Mouse (Mus musculus): ENCODE measurements at regions not wholly inside any gene's neighbourhood (a gene's known extent, or its start where the extent isn't known, plus 50 kb on each side); places are given as distances from the start of the nearest gene placed in this dataset.

DNA sequence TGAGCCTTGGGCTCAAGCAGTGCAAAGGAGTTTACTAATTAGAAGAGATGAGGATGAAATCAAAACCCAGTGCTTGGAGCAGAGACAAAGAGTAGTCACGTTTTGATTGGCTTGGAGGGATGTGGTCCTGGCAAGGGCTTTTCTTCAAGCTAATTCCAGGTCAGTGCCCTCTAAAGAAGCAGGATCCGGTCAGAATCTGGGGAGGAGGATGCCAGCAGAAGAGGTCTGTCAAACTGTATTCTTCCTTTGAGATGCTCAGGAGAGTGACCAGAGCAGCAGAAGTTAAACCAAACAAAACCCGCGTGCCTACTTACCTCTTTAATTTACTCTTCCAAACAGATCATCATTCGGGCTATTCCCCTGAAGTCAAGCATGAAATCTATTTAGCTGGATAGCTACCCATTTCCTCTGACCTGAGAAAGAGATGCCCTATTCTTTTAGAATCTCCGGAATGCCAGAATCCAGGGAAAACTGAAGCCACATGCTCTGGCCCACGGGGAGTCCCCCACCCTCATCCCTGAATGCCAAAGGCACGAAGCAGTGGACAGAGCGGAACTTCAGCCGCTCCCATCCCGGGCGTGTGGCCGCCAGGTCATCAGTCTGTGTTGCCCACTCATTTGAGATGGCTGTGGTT, 117.8 kb upstream of the Six2 start:
- TF ChIP-seq NANOG (IDR thresholded peaks at IDR 0.05; ENCODE audit: borderline replicate concordance, low read length): no peak
- TF ChIP-seq POU5F1 (IDR thresholded peaks at IDR 0.05; ENCODE audit: borderline replicate concordance, low read length): no peak
- TF ChIP-seq CTCF (conservative IDR thresholded peaks at IDR 0.05; ENCODE audit: low read length): no peak
- Histone ChIP-seq H3K4me3 (replicated peaks; ENCODE audit: low read length) (no peak overlapping the region), H3K36me3 (ENCODE audit: insufficient read depth, low read length) (no peaks in the 10 kb centered on the region), H3K9me3 (ENCODE audit: low read length) (no peaks in the 10 kb centered on the region), H3K4me1 (replicated peaks; ENCODE audit: low read depth, low read length) (peaks cover 5% of the 10 kb centered on the region), H3K27me3 (ENCODE audit: insufficient read depth, low read length) (peaks cover 53% of the 10 kb centered on the region)

DNA sequence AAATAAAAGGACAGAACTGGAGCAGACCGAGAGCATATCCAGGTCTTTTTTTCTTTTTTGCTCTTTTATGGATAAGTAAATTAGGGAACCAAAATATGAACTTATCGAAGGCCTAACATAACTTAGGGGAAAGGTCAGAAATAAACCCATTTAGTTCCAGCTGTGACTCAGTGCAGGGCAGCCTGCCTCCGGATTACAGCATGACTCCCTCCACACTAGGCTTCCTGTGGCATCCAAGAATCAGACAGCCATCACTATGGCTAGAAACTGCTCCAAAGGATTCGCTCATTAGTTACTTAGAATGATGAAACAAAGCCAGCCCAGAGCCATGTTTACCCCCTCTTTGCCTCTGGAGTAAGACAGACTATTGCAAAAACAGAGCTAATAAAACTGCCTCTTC, 116.6 kb upstream of the Six2 start:
- Histone ChIP-seq H3K9me3 (ENCODE audit: low read length) (no peaks in the 10 kb centered on the region), H3K4me1 (replicated peaks; ENCODE audit: low read depth, low read length) (peaks cover 14% of the 10 kb centered on the region), H3K36me3 (ENCODE audit: insufficient read depth, low read length) (no peaks in the 10 kb centered on the region), H3K27me3 (ENCODE audit: insufficient read depth, low read length) (peaks cover 65% of the 10 kb centered on the region), H3K4me3 (replicated peaks; ENCODE audit: low read length) (no peak overlapping the region)
- TF ChIP-seq NANOG (IDR thresholded peaks at IDR 0.05; ENCODE audit: borderline replicate concordance, low read length) (no peak), POU5F1 (IDR thresholded peaks at IDR 0.05; ENCODE audit: borderline replicate concordance, low read length) (no peak), CTCF (conservative IDR thresholded peaks at IDR 0.05; ENCODE audit: low read length) (no peak)

DNA sequence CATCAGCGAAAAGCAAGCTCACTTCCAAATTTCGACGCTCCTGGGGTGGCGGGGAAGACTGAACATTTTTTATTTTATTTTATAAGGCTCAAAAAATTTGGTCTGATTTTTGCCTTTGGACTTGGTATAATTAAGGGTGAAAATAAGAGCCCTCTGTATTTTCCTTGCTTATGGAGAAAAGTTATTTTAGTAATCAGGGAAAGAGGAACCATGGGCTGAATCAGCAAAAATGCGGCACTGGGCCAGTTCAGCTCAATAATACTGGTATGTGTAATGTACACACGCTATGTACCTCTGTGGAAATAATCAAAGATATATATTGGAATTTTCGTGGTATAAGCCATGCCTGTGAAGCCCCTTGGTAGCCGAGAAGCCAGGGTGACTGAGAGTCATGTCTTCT, 113.7 kb upstream of the Six2 start:
- Histone ChIP-seq H3K4me1 (replicated peaks; ENCODE audit: low read depth, low read length) (peaks cover 24% of the 10 kb centered on the region), H3K9me3 (ENCODE audit: low read length) (no peaks in the 10 kb centered on the region), H3K4me3 (replicated peaks; ENCODE audit: low read length) (no peak overlapping the region), H3K27me3 (ENCODE audit: insufficient read depth, low read length) (peaks cover 71% of the 10 kb centered on the region), H3K36me3 (ENCODE audit: insufficient read depth, low read length) (no peaks in the 10 kb centered on the region)
- TF ChIP-seq NANOG (IDR thresholded peaks at IDR 0.05; ENCODE audit: borderline replicate concordance, low read length): no peak
- TF ChIP-seq POU5F1 (IDR thresholded peaks at IDR 0.05; ENCODE audit: borderline replicate concordance, low read length): no peak
- no peak for TF ChIP-seq CTCF (conservative IDR thresholded peaks at IDR 0.05; ENCODE audit: low read length)

DNA sequence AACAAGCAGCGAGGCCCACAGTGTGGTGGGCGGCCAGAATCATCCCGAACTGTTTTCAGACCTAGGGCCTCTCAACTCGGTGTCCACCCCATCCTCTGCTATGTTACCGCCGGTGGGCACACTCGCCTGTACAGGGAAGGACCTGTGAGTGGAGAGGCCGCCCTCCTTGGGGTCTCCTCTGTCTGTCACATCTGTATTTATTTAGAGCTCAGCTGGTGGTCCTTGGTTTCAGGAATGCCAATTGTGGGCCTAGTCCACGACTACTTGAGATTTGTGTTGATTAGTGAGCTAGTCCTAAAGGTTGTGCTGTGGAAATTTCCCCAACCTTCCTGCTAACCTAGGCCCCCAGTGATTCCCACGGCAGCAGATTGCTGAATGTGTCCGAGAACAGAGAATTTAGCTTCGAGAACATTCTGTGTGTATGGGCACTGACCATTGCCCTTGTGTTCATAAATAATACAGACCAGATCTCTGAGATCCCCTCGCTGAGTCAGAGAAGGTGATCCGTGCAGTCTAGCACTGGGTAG, 113.1 kb upstream of the Six2 start:
- peak overlapping the region; percentile 76 for H3K4me3 ChIP-seq (replicated peaks; ENCODE audit: low read length)
- no peak for TF ChIP-seq POU5F1 (IDR thresholded peaks at IDR 0.05; ENCODE audit: borderline replicate concordance, low read length)
- no peak for TF ChIP-seq NANOG (IDR thresholded peaks at IDR 0.05; ENCODE audit: borderline replicate concordance, low read length)
- TF ChIP-seq CTCF (conservative IDR thresholded peaks at IDR 0.05; ENCODE audit: low read length): no peak
- no peaks in the 10 kb centered on the region for H3K9me3 ChIP-seq (ENCODE audit: low read length)
- H3K36me3 ChIP-seq (ENCODE audit: insufficient read depth, low read length): no peaks in the 10 kb centered on the region
- H3K27me3 ChIP-seq (ENCODE audit: insufficient read depth, low read length): peaks cover 67% of the 10 kb centered on the region
- H3K4me1 ChIP-seq (replicated peaks; ENCODE audit: low read depth, low read length): peaks cover 24% of the 10 kb centered on the region

DNA sequence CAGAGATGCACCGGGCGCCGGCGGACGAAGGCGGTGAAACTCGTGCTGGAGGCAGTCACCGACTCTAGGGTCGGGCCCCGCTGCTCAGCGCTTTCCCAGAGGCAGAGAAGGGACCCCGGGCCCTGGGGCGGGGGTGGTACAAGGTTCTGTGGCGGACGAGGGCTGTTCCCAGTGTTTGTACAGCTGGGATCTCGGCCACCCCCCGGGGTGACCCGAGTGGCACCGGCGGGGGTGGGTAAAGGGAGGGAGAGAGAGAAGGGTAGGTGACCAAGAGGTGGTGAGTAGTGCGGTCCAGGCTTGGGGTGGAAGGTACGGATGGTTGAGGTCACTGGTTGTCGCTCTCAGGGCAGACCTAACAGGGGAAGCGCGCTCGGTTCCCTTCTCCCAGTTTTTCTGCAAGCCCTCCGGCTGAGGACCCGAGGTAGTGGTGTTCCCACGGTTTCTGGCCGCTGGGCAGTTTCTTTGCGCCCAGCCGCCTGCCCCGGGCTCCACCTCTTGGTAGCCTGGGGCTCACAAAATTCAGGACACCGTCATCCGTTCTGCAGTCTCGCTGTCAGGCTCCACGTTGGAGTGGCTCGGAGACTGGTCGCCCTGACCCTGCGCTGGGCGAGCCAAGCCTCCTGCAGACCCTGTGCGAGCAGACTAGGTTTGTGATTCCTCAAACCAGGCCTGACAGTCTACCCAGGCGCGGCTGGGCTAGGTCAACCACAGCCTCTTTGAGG, 112.4 kb upstream of the Six2 start:
- no peak for TF ChIP-seq POU5F1 (IDR thresholded peaks at IDR 0.05; ENCODE audit: borderline replicate concordance, low read length)
- no peak for TF ChIP-seq CTCF (conservative IDR thresholded peaks at IDR 0.05; ENCODE audit: low read length)
- TF ChIP-seq NANOG (IDR thresholded peaks at IDR 0.05; ENCODE audit: borderline replicate concordance, low read length): no peak
- Histone ChIP-seq H3K4me3 (replicated peaks; ENCODE audit: low read length) (peak overlapping the region; percentile 76), H3K9me3 (ENCODE audit: low read length) (no peaks in the 10 kb centered on the region)

DNA sequence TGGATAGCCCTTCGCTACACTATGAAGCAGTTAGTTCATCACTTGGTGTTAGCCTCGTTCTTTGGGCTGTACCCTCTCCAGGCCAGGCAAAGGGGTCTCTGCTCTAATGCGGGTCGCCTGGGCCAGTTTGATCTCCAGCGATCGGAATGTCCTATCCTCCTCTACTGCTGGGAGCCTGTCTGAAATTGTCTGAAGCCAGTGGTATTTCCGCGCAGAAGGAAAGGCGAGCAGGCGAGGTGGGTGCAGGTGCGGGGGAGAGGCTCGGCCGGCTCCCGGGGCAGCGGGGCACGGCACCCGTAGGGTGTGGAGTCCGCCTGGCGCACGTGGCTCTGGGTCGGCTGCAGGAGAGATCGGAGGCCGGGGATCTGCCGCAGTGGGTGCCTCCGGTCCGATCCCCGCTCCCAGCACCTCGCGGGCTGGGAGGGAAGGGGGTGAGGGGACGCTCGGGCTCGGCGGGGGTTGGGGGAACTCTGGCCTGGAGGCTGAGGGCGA, 111.8 kb upstream of the Six2 start:
- H3K4me3 ChIP-seq (replicated peaks; ENCODE audit: low read length): peak overlapping the region; percentile 76
- no peaks in the 10 kb centered on the region for H3K9me3 ChIP-seq (ENCODE audit: low read length)
- H3K36me3 ChIP-seq (ENCODE audit: insufficient read depth, low read length): no peaks in the 10 kb centered on the region
- TF ChIP-seq CTCF (conservative IDR thresholded peaks at IDR 0.05; ENCODE audit: low read length) (no peak), NANOG (IDR thresholded peaks at IDR 0.05; ENCODE audit: borderline replicate concordance, low read length) (no peak), POU5F1 (IDR thresholded peaks at IDR 0.05; ENCODE audit: borderline replicate concordance, low read length) (no peak)
- H3K4me1 ChIP-seq (replicated peaks; ENCODE audit: low read depth, low read length): peaks cover 24% of the 10 kb centered on the region
- H3K27me3 ChIP-seq (ENCODE audit: insufficient read depth, low read length): peaks cover 56% of the 10 kb centered on the region

More for the DNA sequence above, 112.4 kb upstream of the Six2 start:
- Histone ChIP-seq H3K4me1 (replicated peaks; ENCODE audit: low read depth, low read length) (peaks cover 24% of the 10 kb centered on the region), H3K27me3 (ENCODE audit: insufficient read depth, low read length) (peaks cover 61% of the 10 kb centered on the region), H3K36me3 (ENCODE audit: insufficient read depth, low read length) (no peaks in the 10 kb centered on the region)

DNA sequence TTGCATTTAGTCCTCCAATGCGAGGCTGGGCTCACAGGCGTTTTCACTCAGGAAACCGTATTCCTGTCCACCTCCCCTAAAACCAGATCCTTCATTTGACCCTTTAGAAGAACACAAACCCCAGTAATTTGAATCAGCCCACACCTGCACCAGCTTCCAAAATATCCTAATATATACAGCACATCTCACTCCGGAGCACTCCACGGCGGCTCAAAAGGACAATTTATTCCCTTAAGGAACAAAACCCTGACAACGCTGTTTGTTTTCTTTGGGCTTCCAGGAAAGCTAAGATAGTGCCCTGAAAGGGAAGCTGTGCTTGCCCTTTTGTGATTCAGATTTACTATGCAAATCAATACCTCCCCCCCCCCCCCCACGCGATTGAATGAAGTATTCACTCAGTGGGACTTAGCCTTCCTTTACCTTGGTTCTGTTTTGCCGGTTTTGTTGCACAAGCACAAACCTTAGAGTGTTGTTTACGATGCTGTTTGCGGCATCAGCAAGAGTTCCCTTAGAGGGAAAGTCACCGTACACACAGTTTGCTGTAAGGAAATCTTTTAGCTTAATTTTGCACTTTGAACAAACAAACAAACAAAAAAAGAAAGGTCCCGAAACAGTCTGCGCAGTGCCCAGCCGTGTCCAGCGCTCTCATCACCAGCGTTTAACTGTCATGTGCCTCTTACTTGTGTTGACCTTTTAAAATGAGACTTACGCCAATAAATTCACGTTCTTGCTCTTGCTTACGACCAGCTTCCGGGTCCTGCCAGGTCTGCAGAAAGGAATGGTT, 111.2 kb upstream of the Six2 start:
- H3K36me3 ChIP-seq (ENCODE audit: insufficient read depth, low read length): no peaks in the 10 kb centered on the region
- H3K27me3 ChIP-seq (ENCODE audit: insufficient read depth, low read length): peaks cover 51% of the 10 kb centered on the region
- TF ChIP-seq NANOG (IDR thresholded peaks at IDR 0.05; ENCODE audit: borderline replicate concordance, low read length) (no peak), POU5F1 (IDR thresholded peaks at IDR 0.05; ENCODE audit: borderline replicate concordance, low read length) (peak; percentile 44; the same call in 1 of the 2 replicates)
- H3K4me3 ChIP-seq (replicated peaks; ENCODE audit: low read length): peak overlapping the region; percentile 76
- H3K9me3 ChIP-seq (ENCODE audit: low read length): no peaks in the 10 kb centered on the region
- peaks cover 24% of the 10 kb centered on the region for H3K4me1 ChIP-seq (replicated peaks; ENCODE audit: low read depth, low read length)

DNA sequence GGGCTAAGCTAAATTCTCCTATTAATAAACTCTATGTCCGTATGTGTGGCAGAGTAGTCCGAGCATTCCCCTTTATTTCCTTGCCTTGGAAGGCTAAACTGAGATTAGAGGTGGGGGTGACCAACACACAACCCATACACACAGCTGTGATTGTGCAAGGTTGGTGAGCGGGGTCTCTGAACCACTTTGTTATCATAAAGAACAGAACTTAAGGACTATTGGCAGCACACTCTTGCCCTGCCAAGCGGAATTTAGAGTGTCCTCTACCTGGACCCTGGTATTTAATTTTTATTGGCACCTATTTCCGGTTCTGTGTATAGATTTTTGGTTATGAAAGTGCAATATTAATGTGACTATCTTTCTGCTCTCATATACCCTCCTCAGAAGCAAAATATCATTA, 109.7 kb upstream of the Six2 start:
- Histone ChIP-seq H3K27me3 (ENCODE audit: insufficient read depth, low read length) (peaks cover 50% of the 10 kb centered on the region), H3K36me3 (ENCODE audit: insufficient read depth, low read length) (no peaks in the 10 kb centered on the region), H3K9me3 (ENCODE audit: low read length) (no peaks in the 10 kb centered on the region), H3K4me1 (replicated peaks; ENCODE audit: low read depth, low read length) (peaks cover 24% of the 10 kb centered on the region), H3K4me3 (replicated peaks; ENCODE audit: low read length) (no peak overlapping the region)
- TF ChIP-seq NANOG (IDR thresholded peaks at IDR 0.05; ENCODE audit: borderline replicate concordance, low read length): no peak
- no peak for TF ChIP-seq POU5F1 (IDR thresholded peaks at IDR 0.05; ENCODE audit: borderline replicate concordance, low read length)
- no peak for TF ChIP-seq CTCF (conservative IDR thresholded peaks at IDR 0.05; ENCODE audit: low read length)

Measured in E14TG2a.4 (cell line).